Mouse (Mus musculus): ENCODE measurements around the gene Tm9sf1. TPM values are rescaled to one million over a fixed set of nuclear protein-coding genes. Genes with fewer than 3 reads are reported as not detected.

The Tm9sf1 gene
- polyA plus RNA-seq, 1 experiment: 110 TPM

DNA sequence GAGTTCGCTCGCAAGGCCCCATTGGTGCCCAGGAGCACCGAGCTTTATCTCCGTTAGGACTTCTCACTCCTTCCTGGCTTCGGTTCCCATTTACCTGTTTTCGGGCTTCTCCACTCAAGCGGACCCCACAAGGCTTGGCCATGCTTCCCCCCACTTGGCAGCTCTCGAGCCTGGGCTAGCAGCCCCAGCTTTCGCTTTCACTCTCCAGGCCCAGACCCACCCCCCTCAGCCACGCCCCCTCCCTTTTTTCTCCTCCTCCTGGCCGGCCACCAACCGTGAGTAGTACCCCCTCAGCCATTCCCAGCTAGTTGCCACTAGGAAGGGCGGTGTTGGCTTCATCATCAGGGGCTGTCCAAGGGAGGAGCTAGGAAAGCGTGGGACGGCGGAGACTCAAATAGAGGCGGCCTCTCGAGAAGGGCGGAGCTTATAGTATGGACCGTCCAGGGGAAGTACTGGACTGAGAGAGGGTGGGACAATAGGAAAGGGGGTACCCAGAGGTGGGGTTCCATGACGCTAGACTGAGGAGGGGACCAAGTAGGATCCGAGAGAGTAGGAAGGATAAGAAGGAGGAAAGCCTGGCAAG, 52.8 kb downstream of the Tm9sf1 start, which contains the start of gene Psme2:
Gene Psme2 (minus strand): TSS at position 366 of the 583 bp plus-strand sequence.
- under 1% methylated on average over 22 of the region's 22 CpGs for WGBS
- DNase-seq: peak; percentile 98
- TF ChIP-seq POLR2A (IDR thresholded peaks at IDR 0.05; ENCODE audit: low read depth, low read length) (no peak), CTCF (conservative IDR thresholded peaks at IDR 0.05; ENCODE audit: insufficient read depth, insufficient read length, low read depth, low read length) (no peak)
- Histone ChIP-seq H3K27me3 (replicated peaks; ENCODE audit: control insufficient read depth, insufficient read depth, low read length) (no peaks in the 10 kb centered on the region), H3K36me3 (ENCODE audit: control insufficient read depth, insufficient read depth, low read length) (peaks cover 4% of the 10 kb centered on the region), H3K4me3 (ENCODE audit: insufficient read depth, low read depth, low read length) (peak within 1 kb of the TSS; percentile 89), H3K4me1 (ENCODE audit: control insufficient read depth, insufficient read depth, low read length) (no peaks in the 10 kb centered on the region; the same call in 1 of the 2 replicates), H3K27ac (ENCODE audit: insufficient read depth, low read depth, low read length) (peak within 1 kb of the TSS; percentile 99)

DNA sequence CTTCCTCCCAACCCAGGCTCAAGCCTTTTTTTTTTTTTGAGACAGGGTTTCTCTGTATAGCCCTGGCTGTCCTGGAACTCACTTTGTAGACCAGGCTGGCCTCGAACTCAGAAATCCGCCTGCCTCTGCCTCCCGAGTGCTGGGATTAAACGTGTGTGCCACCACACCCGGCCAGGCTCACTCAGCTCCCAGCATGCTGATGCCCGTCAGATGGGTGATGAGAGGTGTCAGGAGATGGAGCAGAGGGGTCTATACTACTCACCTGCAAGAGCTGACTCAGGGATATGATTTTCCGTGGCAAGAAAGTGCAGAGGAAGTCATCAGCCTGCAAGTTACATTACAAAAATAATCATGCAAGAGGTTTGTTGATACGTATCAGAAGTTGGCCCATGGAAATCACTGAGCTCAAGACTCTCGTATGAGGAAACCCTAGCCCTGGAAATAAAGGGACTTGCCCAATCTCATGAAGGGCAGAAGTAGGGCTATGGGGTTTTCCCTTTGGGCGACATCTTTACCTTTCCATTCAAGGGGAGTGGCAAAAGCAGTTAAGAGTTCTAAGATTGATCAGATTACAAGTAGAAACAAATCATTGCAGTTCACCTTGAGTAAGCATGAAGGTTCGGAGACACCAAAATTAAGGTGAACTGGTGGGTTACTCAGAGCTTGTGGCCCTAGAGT, 53.7 kb downstream of the Tm9sf1 start:
- peaks cover 5% of the 10 kb centered on the region; the same call in 1 of the 2 replicates for H3K4me1 ChIP-seq (ENCODE audit: control insufficient read depth, insufficient read depth, low read length)

DNA sequence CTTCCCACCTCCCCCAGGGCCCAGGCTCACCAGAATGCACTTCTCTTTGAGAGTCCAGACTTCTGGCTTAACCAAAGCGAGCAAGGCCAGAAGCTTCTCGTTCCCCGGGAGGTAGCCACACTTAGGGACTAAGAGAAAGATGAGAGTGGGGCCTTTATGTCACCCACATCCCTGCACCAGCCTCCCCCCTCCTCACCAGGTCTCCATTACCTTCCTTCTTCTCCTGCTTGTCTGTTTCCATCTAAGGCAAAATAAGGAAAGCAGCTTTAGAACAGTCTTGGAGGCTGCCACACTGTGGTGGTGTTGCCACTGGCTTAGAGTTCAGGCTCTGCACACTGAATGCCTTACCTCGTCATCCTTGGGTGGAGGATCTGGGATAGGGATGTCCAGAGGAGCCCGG, 54.3 kb downstream of the Tm9sf1 start:
- WGBS: 87% methylated on average over 5 of the region's 5 CpGs
- no peak for DNase-seq
- Histone ChIP-seq H3K4me3 (ENCODE audit: insufficient read depth, low read depth, low read length) (no peak overlapping the region), H3K27me3 (replicated peaks; ENCODE audit: control insufficient read depth, insufficient read depth, low read length) (no peaks in the 10 kb centered on the region), H3K4me1 (ENCODE audit: control insufficient read depth, insufficient read depth, low read length) (peaks cover 10% of the 10 kb centered on the region; the same call in 1 of the 2 replicates), H3K27ac (ENCODE audit: insufficient read depth, low read depth, low read length) (no peak overlapping the region), H3K36me3 (ENCODE audit: control insufficient read depth, insufficient read depth, low read length) (peaks cover 1% of the 10 kb centered on the region)
- TF ChIP-seq CTCF (conservative IDR thresholded peaks at IDR 0.05; ENCODE audit: insufficient read depth, insufficient read length, low read depth, low read length) (no peak), POLR2A (IDR thresholded peaks at IDR 0.05; ENCODE audit: low read depth, low read length) (no peak)

More for the DNA sequence above, 53.7 kb downstream of the Tm9sf1 start:
- DNase-seq: no peak
- peak overlapping the region; percentile 89 for H3K4me3 ChIP-seq (ENCODE audit: insufficient read depth, low read depth, low read length)
- H3K27me3 ChIP-seq (replicated peaks; ENCODE audit: control insufficient read depth, insufficient read depth, low read length): no peaks in the 10 kb centered on the region
- peaks cover 2% of the 10 kb centered on the region for H3K36me3 ChIP-seq (ENCODE audit: control insufficient read depth, insufficient read depth, low read length)
- TF ChIP-seq CTCF (conservative IDR thresholded peaks at IDR 0.05; ENCODE audit: insufficient read depth, insufficient read length, low read depth, low read length): no peak
- no peak for TF ChIP-seq POLR2A (IDR thresholded peaks at IDR 0.05; ENCODE audit: low read depth, low read length)
- H3K27ac ChIP-seq (ENCODE audit: insufficient read depth, low read depth, low read length): peak overlapping the region; percentile 62; the same call in 1 of the 2 replicates
- 70% methylated on average over 11 of the region's 11 CpGs for WGBS

DNA sequence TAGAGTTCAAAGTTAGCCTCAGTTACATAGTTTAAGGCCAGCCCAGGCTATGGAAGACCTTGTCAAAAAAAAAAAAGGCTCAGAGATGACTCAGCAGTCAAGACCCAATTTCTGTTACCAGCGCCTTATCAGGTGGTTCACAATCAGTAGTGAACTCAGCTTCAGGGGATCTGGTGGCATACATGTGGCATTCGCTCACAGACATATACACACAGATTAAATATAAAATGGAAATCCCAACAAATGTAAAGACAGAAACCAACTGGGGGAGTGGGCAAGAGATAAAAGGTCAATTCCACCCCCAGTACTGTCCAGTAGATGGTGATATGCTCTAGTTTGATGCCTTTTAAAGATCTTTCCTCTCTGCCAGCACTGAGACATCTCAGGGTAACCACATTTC, 57.5 kb downstream of the Tm9sf1 start:
- peaks cover 11% of the 10 kb centered on the region; the same call in 1 of the 2 replicates for H3K4me1 ChIP-seq (ENCODE audit: control insufficient read depth, insufficient read depth, low read length)
- H3K27ac ChIP-seq (ENCODE audit: insufficient read depth, low read depth, low read length): no peak overlapping the region
- H3K27me3 ChIP-seq (replicated peaks; ENCODE audit: control insufficient read depth, insufficient read depth, low read length): no peaks in the 10 kb centered on the region
- TF ChIP-seq POLR2A (IDR thresholded peaks at IDR 0.05; ENCODE audit: low read depth, low read length): no peak
- no peak for TF ChIP-seq CTCF (conservative IDR thresholded peaks at IDR 0.05; ENCODE audit: insufficient read depth, insufficient read length, low read depth, low read length)
- H3K36me3 ChIP-seq (ENCODE audit: control insufficient read depth, insufficient read depth, low read length): no peaks in the 10 kb centered on the region; the same call in 1 of the 2 replicates
- WGBS: 95% methylated on average over 2 of the region's 2 CpGs
- DNase-seq: no peak
- no peak overlapping the region for H3K4me3 ChIP-seq (ENCODE audit: insufficient read depth, low read depth, low read length)

Other genes starting within 250 kb of the Tm9sf1 start
- 141 and 173 TPM in 2 replicates for gene Dhrs4, start 165.0 kb downstream of the Tm9sf1 start, polyA plus RNA-seq (2012; rRNA removed)
- gene Carmil3, start 153.2 kb downstream of the Tm9sf1 start, polyA plus RNA-seq (2012; rRNA removed): 3.5 and 3.8 TPM in 2 replicates
- 0.11 and 0.22 TPM in 2 replicates for gene Cpne6, start 133.4 kb downstream of the Tm9sf1 start, polyA plus RNA-seq (2012; rRNA removed)
- gene Nrl, start 118.8 kb downstream of the Tm9sf1 start, polyA plus RNA-seq (2012; rRNA removed): not detected in 2 replicates
- gene Pck2, start 103.5 kb downstream of the Tm9sf1 start, polyA plus RNA-seq (2012; rRNA removed): 22.9 and 27.4 TPM in 2 replicates
- 223 and 243 TPM in 2 replicates for gene Dcaf11, start 83.8 kb downstream of the Tm9sf1 start, polyA plus RNA-seq (2012; rRNA removed)
- 0.75 and 1.4 TPM in 2 replicates for gene A730061H03Rik, start 83.4 kb downstream of the Tm9sf1 start, polyA plus RNA-seq (2012; rRNA removed)
- gene Fitm1, start 68.2 kb downstream of the Tm9sf1 start, polyA plus RNA-seq (2012; rRNA removed): 115 and 116 TPM in 2 replicates
- gene Psme1, start 65.7 kb downstream of the Tm9sf1 start, polyA plus RNA-seq (2012; rRNA removed): 60.5 and 77.5 TPM in 2 replicates
- 21.9 and 24.9 TPM in 2 replicates for gene Emc9, start 58.5 kb downstream of the Tm9sf1 start, polyA plus RNA-seq (2012; rRNA removed)
- 53.1 and 60.2 TPM in 2 replicates for gene Psme2, start 52.7 kb downstream of the Tm9sf1 start, polyA plus RNA-seq (2012; rRNA removed)
- gene Rnf31, start 52.1 kb downstream of the Tm9sf1 start, polyA plus RNA-seq (2012; rRNA removed): 27.0 and 27.6 TPM in 2 replicates
- 36.9 and 39.9 TPM in 2 replicates for gene Irf9, start 40.2 kb downstream of the Tm9sf1 start, polyA plus RNA-seq (2012; rRNA removed)
- 11.4 and 13.3 TPM in 2 replicates for gene Rec8, start 25.8 kb downstream of the Tm9sf1 start, polyA plus RNA-seq (2012; rRNA removed)
- gene Ipo4, start 7.8 kb downstream of the Tm9sf1 start, polyA plus RNA-seq (2012; rRNA removed): 69.7 and 84.9 TPM in 2 replicates
- 3.2 and 4.0 TPM in 2 replicates for gene Gm49378, start 5.9 kb downstream of the Tm9sf1 start, polyA plus RNA-seq (2012; rRNA removed)
- gene Tssk4, start 6.4 kb upstream of the Tm9sf1 start, polyA plus RNA-seq (2012; rRNA removed): 0.67 and 0.79 TPM in 2 replicates
- 22.4 and 27.2 TPM in 2 replicates for gene Mdp1, start 16.7 kb upstream of the Tm9sf1 start, polyA plus RNA-seq (2012; rRNA removed)
- gene Gmpr2, start 28.1 kb upstream of the Tm9sf1 start, polyA plus RNA-seq (2012; rRNA removed): 18.7 and 21.7 TPM in 2 replicates
- gene Nedd8, start 28.3 kb upstream of the Tm9sf1 start, polyA plus RNA-seq (2012; rRNA removed): 321 and 438 TPM in 2 replicates
- gene Tinf2, start 38.0 kb upstream of the Tm9sf1 start, polyA plus RNA-seq (2012; rRNA removed): 9.9 and 10.2 TPM in 2 replicates
- 29.6 and 30.1 TPM in 2 replicates for gene Tgm1, start 70.1 kb upstream of the Tm9sf1 start, polyA plus RNA-seq (2012; rRNA removed)
- 70.0 and 86.9 TPM in 2 replicates for gene Rabggta, start 78.5 kb upstream of the Tm9sf1 start, polyA plus RNA-seq (2012; rRNA removed)
- gene Dhrs1, start 101.9 kb upstream of the Tm9sf1 start, polyA plus RNA-seq (2012; rRNA removed): 223 and 228 TPM in 2 replicates
- 12.9 and 16.1 TPM in 2 replicates for gene Nop9, start 101.9 kb upstream of the Tm9sf1 start, polyA plus RNA-seq (2012; rRNA removed)
- 485 and 513 TPM in 2 replicates for gene Cideb, start 114.7 kb upstream of the Tm9sf1 start, polyA plus RNA-seq (2012; rRNA removed)
- 0.56 and 0.76 TPM in 2 replicates for gene Ltb4r2, start 117.6 kb upstream of the Tm9sf1 start, polyA plus RNA-seq (2012; rRNA removed)
- 0.75 and 1.1 TPM in 2 replicates for gene Ltb4r1, start 122.2 kb upstream of the Tm9sf1 start, polyA plus RNA-seq (2012; rRNA removed)
- gene Adcy4, start 140.3 kb upstream of the Tm9sf1 start, polyA plus RNA-seq (2012; rRNA removed): 16.8 and 16.9 TPM in 2 replicates
- 3.5 and 4.7 TPM in 2 replicates for gene Ripk3, start 145.1 kb upstream of the Tm9sf1 start, polyA plus RNA-seq (2012; rRNA removed)
- gene Nfatc4, start 179.3 kb upstream of the Tm9sf1 start, polyA plus RNA-seq (2012; rRNA removed): 4.3 and 5.0 TPM in 2 replicates
- 6.6 and 7.6 TPM in 2 replicates for gene Nynrin, start 210.2 kb upstream of the Tm9sf1 start, polyA plus RNA-seq (2012; rRNA removed)
- 0.08 and 0.13 TPM in 2 replicates for gene Cbln3, start 240.6 kb upstream of the Tm9sf1 start, polyA plus RNA-seq (2012; rRNA removed)
- 11.1 and 11.9 TPM in 2 replicates for gene Khnyn, start 241.1 kb upstream of the Tm9sf1 start, polyA plus RNA-seq (2012; rRNA removed)

Measured in kidney, adult 2 months (tissue).